Comparison of ENCODE assay signal across 10 mouse cellular contexts in the genomic region with DNA sequence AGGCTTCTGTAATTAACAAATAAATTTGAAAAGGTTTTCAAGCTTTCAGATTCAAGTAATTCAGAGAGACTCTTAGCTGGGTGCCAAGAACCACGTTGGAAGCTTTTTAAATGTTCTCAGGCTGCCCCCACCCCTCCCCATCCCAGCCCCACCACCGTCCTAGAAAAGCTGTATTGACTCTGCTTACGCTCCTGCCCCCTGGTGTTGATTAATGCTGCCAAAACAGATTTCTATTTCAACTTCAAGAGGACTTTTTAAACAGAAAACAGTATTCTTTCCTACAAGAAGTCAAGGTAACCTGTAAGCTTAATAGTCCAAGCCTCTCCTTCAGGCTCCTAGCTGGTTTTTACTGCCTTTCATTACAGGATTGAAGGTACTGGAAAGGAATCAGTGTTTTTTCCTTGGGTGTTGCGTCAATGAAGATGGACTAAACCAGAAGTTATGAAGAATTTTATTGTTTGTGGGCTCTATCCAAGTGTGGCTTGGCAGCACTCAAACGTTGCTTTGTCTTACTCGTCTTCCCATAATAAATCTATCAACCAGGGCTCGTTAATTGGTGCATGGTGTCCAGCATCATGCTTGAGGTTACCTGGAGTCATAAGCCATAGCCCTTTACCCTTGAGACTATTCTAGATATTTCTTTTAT. TPM values are rescaled to one million over a fixed set of nuclear protein-coding genes. Genes with fewer than 3 reads are reported as not detected.
A peak's percentile ranks its signal among the peaks of the same experiment; 100 is the strongest.
DNase-seq lines count a peak whose midpoint lies in the region; ATAC-seq and TF ChIP-seq lines count a peak whose summit lies in the region.
"Had no signal": no experiment of that assay in that cellular context is flagged by ENCODE, and none has a peak within 500 bp of the region (broad histone marks: within the 10 kb centered on the region; RNA-seq: fewer than 3 reads in every experiment).

No protein-coding gene starts in this region.

- H3K4me3 ChIP-seq in hindbrain, embryonic 11.5 days (ENCODE audit: low read depth, low read length) = no peak overlapping the region
- no peak overlapping the region for H3K4me3 ChIP-seq in hindbrain, embryonic 12.5 days
- H3K4me3 ChIP-seq in lung, embryonic 15.5 days = no peak overlapping the region
- H3K4me3 ChIP-seq in lung, adult 2 months (replicated peaks; ENCODE audit: extremely low read depth, low read depth, low read length) = no peak overlapping the region
- H3K4me3 ChIP-seq: megakaryocyte, embryonic 14.5 days had no signal

- no peak overlapping the region for H3K27ac ChIP-seq in hindbrain, embryonic 11.5 days (ENCODE audit: low read depth, low read length)
- no peak overlapping the region for H3K27ac ChIP-seq in hindbrain, embryonic 12.5 days
- H3K27ac ChIP-seq in lung, embryonic 15.5 days = peak overlapping the region; percentile 97; the same call in 1 of the 2 replicates

- ATAC-seq in hindbrain, embryonic 11.5 days (ENCODE audit: low FRiP score) = no peak
- ATAC-seq in hindbrain, embryonic 12.5 days (ENCODE audit: low FRiP score) = no peak
- no peak for ATAC-seq in lung, embryonic 15.5 days (ENCODE audit: borderline replicate concordance, extremely low read depth, low FRiP score, low TSS enrichment)

- no peaks in the 10 kb centered on the region for H3K9me3 ChIP-seq in hindbrain, embryonic 11.5 days (ENCODE audit: control insufficient read depth, low read length)
- no peaks in the 10 kb centered on the region for H3K9me3 ChIP-seq in hindbrain, embryonic 12.5 days (replicated peaks)
- no peaks in the 10 kb centered on the region for H3K9me3 ChIP-seq in lung, embryonic 15.5 days

- TF ChIP-seq POLR2A in lung, adult 2 months (IDR thresholded peaks at IDR 0.05; ENCODE audit: borderline replicate concordance, extremely low read depth, low read depth, low read length) = no peak

- H3K9ac ChIP-seq in hindbrain, embryonic 11.5 days (ENCODE audit: low read depth, low read length) = no peak overlapping the region
- H3K9ac ChIP-seq in hindbrain, embryonic 12.5 days = no peak overlapping the region
- no peak overlapping the region for H3K9ac ChIP-seq in lung, embryonic 15.5 days

- H3K36me3 ChIP-seq in hindbrain, embryonic 11.5 days (ENCODE audit: control insufficient read depth, insufficient read depth, low read length) = no peaks in the 10 kb centered on the region
- no peaks in the 10 kb centered on the region for H3K36me3 ChIP-seq in hindbrain, embryonic 12.5 days
- H3K36me3 ChIP-seq in lung, embryonic 15.5 days = no peaks in the 10 kb centered on the region

- 65% methylated on average over 7 of the region's 7 CpGs for WGBS in hindbrain, embryonic 11.5 days
- 62% methylated on average over 7 of the region's 7 CpGs for WGBS in hindbrain, embryonic 12.5 days
- 44% methylated on average over 7 of the region's 7 CpGs for WGBS in lung, embryonic 15.5 days
- 36% methylated on average over 7 of the region's 7 CpGs for WGBS in lung, adult 2 months

- H3K27me3 ChIP-seq in hindbrain, embryonic 11.5 days (ENCODE audit: control insufficient read depth, insufficient read depth, low read length) = no peaks in the 10 kb centered on the region
- no peaks in the 10 kb centered on the region for H3K27me3 ChIP-seq in hindbrain, embryonic 12.5 days
- H3K27me3 ChIP-seq in lung, embryonic 15.5 days = no peaks in the 10 kb centered on the region

- no peaks in the 10 kb centered on the region; the same call in 1 of the 2 replicates for H3K4me1 ChIP-seq in hindbrain, embryonic 11.5 days (replicated peaks; ENCODE audit: control insufficient read depth, insufficient read depth, low read length)
- H3K4me1 ChIP-seq in hindbrain, embryonic 12.5 days = peaks cover 4% of the 10 kb centered on the region; the same call in 1 of the 2 replicates
- peaks cover 23% of the 10 kb centered on the region; the same call in 1 of the 2 replicates for H3K4me1 ChIP-seq in lung, embryonic 15.5 days
- no peaks in the 10 kb centered on the region for H3K4me1 ChIP-seq in lung, adult 2 months (ENCODE audit: control insufficient read depth, insufficient read depth, low read length)

- no peak for TF ChIP-seq CTCF in lung, adult 2 months (IDR thresholded peaks at IDR 0.05; ENCODE audit: insufficient read depth, low read length)

- no peak overlapping the region for H3K4me2 ChIP-seq in hindbrain, embryonic 11.5 days (replicated peaks; ENCODE audit: low read depth, low read length)
- H3K4me2 ChIP-seq in hindbrain, embryonic 12.5 days (replicated peaks) = no peak overlapping the region
- H3K4me2 ChIP-seq in lung, embryonic 15.5 days = no peak overlapping the region

- peak; percentile 17 for DNase-seq in hindbrain, embryonic 11.5 days (ENCODE audit: low spot score)
- DNase-seq in lung, adult 2 months = no peak
- peak; percentile 32 for DNase-seq in brain, adult 2 months (ENCODE audit: low read depth, low spot score)
- DNase-seq in lung, postnatal 36 days = peak; percentile 76
- no peak for DNase-seq in spleen, postnatal 14 days (ENCODE audit: low spot score in 2 of 2)
- DNase-seq: cerebellum, adult 9-11 months; thymus, postnatal 14 days had no signal

RNA-seq across cellular contexts. Expression of a gene that starts 3.2 kb away (rescaled TPM):
- 6.4 and 7.7 TPM in 2 replicates for polyA plus RNA-seq in hindbrain, embryonic 11.5 days (2014; fragmentation: Nextera tagmentation; extraction: Ambion mirVana)
- polyA plus RNA-seq in hindbrain, embryonic 12.5 days (2016; fragmentation: Nextera tagmentation; extraction: Ambion mirVana) = 8.1 and 8.3 TPM in 2 replicates
- 83.4 and 84.3 TPM in 2 replicates for polyA plus RNA-seq in lung, embryonic 15.5 days (2015; fragmentation: Nextera tagmentation; extraction: Ambion mirVana)
- 5.4 and 9.8 TPM in 2 replicates for polyA plus RNA-seq in lung, adult 2 months (2012; rRNA removed)

Comparison
In these comparisons a context has a peak if more than half of its experiments do, and no peak if none do; other contexts are left out.
1. DNase-seq: peak in hindbrain, embryonic 11.5 days (single experiment), brain, adult 2 months (single experiment) and lung, postnatal 36 days (single experiment); none in lung, adult 2 months (single experiment) and spleen, postnatal 14 days (0 of 2).